In genomic region chr11:96286739-96287385, GRCm38 (mm10) we compare ENCODE assay signal across 8 mouse cellular contexts. TPM values are rescaled to one million over a fixed set of nuclear protein-coding genes. Genes with fewer than 3 reads are reported as not detected.
A peak's percentile ranks its signal among the peaks of the same experiment; 100 is the strongest.
DNase-seq lines count a peak whose midpoint lies in the region; ATAC-seq and TF ChIP-seq lines count a peak whose summit lies in the region.

No protein-coding gene starts in this region.

- peak overlapping the region; percentile 35 for H3K4me3 ChIP-seq in heart, postnatal 0 days (ENCODE audit: low read depth, low read length)
- peak overlapping the region; percentile 52 for H3K4me3 ChIP-seq in bone marrow macrophage, adult 2 months (ENCODE audit: insufficient read depth, low read length)
- peak overlapping the region; percentile 61 for H3K4me3 ChIP-seq in intestine, embryonic 16.5 days (ENCODE audit: low read length)
- H3K4me3 ChIP-seq in liver, postnatal 0 days (ENCODE audit: low read depth, low read length) = peak overlapping the region; percentile 29

- H3K27ac ChIP-seq in heart, postnatal 0 days (ENCODE audit: low read depth) = no peak overlapping the region
- no peak overlapping the region for H3K27ac ChIP-seq in bone marrow macrophage, adult 2 months (ENCODE audit: insufficient read depth, low read depth, low read length)
- H3K27ac ChIP-seq in intestine, embryonic 16.5 days (ENCODE audit: low read length) = peak overlapping the region; percentile 90
- H3K27ac ChIP-seq in liver, postnatal 0 days (ENCODE audit: low read depth) = no peak overlapping the region

- TF ChIP-seq POLR2A in bone marrow macrophage, adult 2 months (IDR thresholded peaks at IDR 0.05; ENCODE audit: borderline replicate concordance, low read depth, low read length) = no peak

- DNase-seq in heart, postnatal 0 days (ENCODE audit: low spot score) = no peak
- DNase-seq in heart, postnatal 25 days (ENCODE audit: low spot score) = no peak
- DNase-seq in liver, postnatal 0 days = no peak
- no peak for DNase-seq in right cerebral cortex, postnatal 36 days (ENCODE audit: low spot score in 2 of 2)
- DNase-seq in cerebellum, postnatal 4 days (ENCODE audit: low spot score in 2 of 2) = no peak
- DNase-seq in embryo, embryonic 10 days (ENCODE audit: low spot score) = no peak

- no peaks in the 10 kb centered on the region for H3K9me3 ChIP-seq in heart, postnatal 0 days (replicated peaks; ENCODE audit: control insufficient read depth, low read length)
- no peaks in the 10 kb centered on the region for H3K9me3 ChIP-seq in intestine, embryonic 16.5 days (ENCODE audit: control insufficient read depth, low read length)
- H3K9me3 ChIP-seq in liver, postnatal 0 days (ENCODE audit: low read length) = no peaks in the 10 kb centered on the region

- H3K9ac ChIP-seq in heart, postnatal 0 days (replicated peaks; ENCODE audit: low read depth, low read length) = no peak overlapping the region
- H3K9ac ChIP-seq in intestine, embryonic 16.5 days (ENCODE audit: low read depth, low read length) = peak overlapping the region; percentile 83
- H3K9ac ChIP-seq in liver, postnatal 0 days (replicated peaks) = no peak overlapping the region

- no peak for TF ChIP-seq CTCF in heart, postnatal 0 days (IDR thresholded peaks at IDR 0.05; ENCODE audit: low read depth)
- no peak for TF ChIP-seq CTCF in bone marrow macrophage, adult 2 months (IDR thresholded peaks at IDR 0.05; ENCODE audit: low read depth, low read length)
- no peak for TF ChIP-seq CTCF in liver, postnatal 0 days (IDR thresholded peaks at IDR 0.05; ENCODE audit: low read depth)

- H3K36me3 ChIP-seq in heart, postnatal 0 days (replicated peaks; ENCODE audit: control insufficient read depth, insufficient read depth, low read length) = no peaks in the 10 kb centered on the region
- H3K36me3 ChIP-seq in intestine, embryonic 16.5 days (ENCODE audit: control insufficient read depth, insufficient read depth, low read length) = no peaks in the 10 kb centered on the region
- no peaks in the 10 kb centered on the region for H3K36me3 ChIP-seq in liver, postnatal 0 days (replicated peaks; ENCODE audit: insufficient read depth, low read length)

- intact Hi-C loops in heart, postnatal 25 days (cut with DNase I) = no loop called here

- no peak for TF ChIP-seq EP300 in heart, postnatal 0 days (IDR thresholded peaks at IDR 0.05; ENCODE audit: low read depth)
- TF ChIP-seq EP300 in liver, postnatal 0 days (IDR thresholded peaks at IDR 0.05; ENCODE audit: low read depth) = no peak

- H3K4me1 ChIP-seq in heart, postnatal 0 days (ENCODE audit: control insufficient read depth, insufficient read depth) = no peaks in the 10 kb centered on the region
- peaks cover 5% of the 10 kb centered on the region; the same call in 1 of the 2 replicates for H3K4me1 ChIP-seq in bone marrow macrophage, adult 2 months (ENCODE audit: control insufficient read depth, insufficient read depth, low read length)
- H3K4me1 ChIP-seq in intestine, embryonic 16.5 days (ENCODE audit: control insufficient read depth, insufficient read depth, low read length) = peaks cover 15% of the 10 kb centered on the region; the same call in 1 of the 2 replicates
- H3K4me1 ChIP-seq in liver, postnatal 0 days (ENCODE audit: insufficient read depth) = no peaks in the 10 kb centered on the region

- H3K4me2 ChIP-seq in heart, postnatal 0 days (ENCODE audit: low read depth, low read length) = peak overlapping the region; percentile 44
- H3K4me2 ChIP-seq in intestine, embryonic 16.5 days (ENCODE audit: low read depth, low read length) = peak overlapping the region; percentile 77
- peak overlapping the region; percentile 52 for H3K4me2 ChIP-seq in liver, postnatal 0 days (ENCODE audit: low read depth, low read length)

- no peak for ATAC-seq in heart, postnatal 0 days (ENCODE audit: insufficient read depth, low read depth)
- ATAC-seq in intestine, embryonic 16.5 days = peak; percentile 29; the same call in 1 of the 2 replicates
- ATAC-seq in liver, postnatal 0 days = no peak

- H3K27me3 ChIP-seq in heart, postnatal 0 days (ENCODE audit: control insufficient read depth, insufficient read depth, low read length) = peaks cover 100% of the 10 kb centered on the region
- peaks cover 38% of the 10 kb centered on the region for H3K27me3 ChIP-seq in intestine, embryonic 16.5 days (replicated peaks; ENCODE audit: control insufficient read depth, insufficient read depth, low read length)
- H3K27me3 ChIP-seq in liver, postnatal 0 days (ENCODE audit: insufficient read depth, low read length) = peaks cover 97% of the 10 kb centered on the region

- WGBS in heart, postnatal 0 days = under 1% methylated on average over 53 of the region's 55 CpGs
- under 1% methylated on average over 55 of the region's 55 CpGs for WGBS in intestine, embryonic 16.5 days
- WGBS in liver, postnatal 0 days (ENCODE audit: insufficient replicate concordance) = 1% methylated on average over 54 of the region's 55 CpGs

RNA-seq across cellular contexts. Expression of gene Hoxb7, which starts 0.4 kb away (rescaled TPM):
- not detected in 2 replicates for total RNA-seq in heart, postnatal 0 days (2014; rRNA removed; ENCODE audit: low replicate concordance)
- 0.20 TPM in 1 of 2 replicates, not detected in the other for polyA plus RNA-seq in heart, postnatal 0 days (2015; fragmentation: Nextera tagmentation; extraction: Ambion mirVana)
- total RNA-seq in heart, postnatal 25 days (2021) = not detected
- not detected in 2 replicates for polyA plus RNA-seq in bone marrow macrophage, adult 2 months (2012; ENCODE audit: insufficient read depth, insufficient read length, missing spikeins)
- polyA plus RNA-seq in intestine, embryonic 16.5 days (2015; fragmentation: Nextera tagmentation; extraction: Ambion mirVana) = 10.0 and 11.3 TPM in 2 replicates
- polyA plus RNA-seq in liver, postnatal 0 days (2015; fragmentation: Nextera tagmentation; extraction: Ambion mirVana) = 0.27 and 0.51 TPM in 2 replicates

RNA-seq across cellular contexts. Expression of gene Hoxb8, which starts 5.2 kb away (rescaled TPM):
- total RNA-seq in heart, postnatal 0 days (2014; rRNA removed; ENCODE audit: low replicate concordance) = not detected in 2 replicates
- not detected in 2 replicates for polyA plus RNA-seq in heart, postnatal 0 days (2015; fragmentation: Nextera tagmentation; extraction: Ambion mirVana)
- not detected for total RNA-seq in heart, postnatal 25 days (2021)
- not detected in 2 replicates for polyA plus RNA-seq in bone marrow macrophage, adult 2 months (2012; ENCODE audit: insufficient read depth, insufficient read length, missing spikeins)
- polyA plus RNA-seq in intestine, embryonic 16.5 days (2015; fragmentation: Nextera tagmentation; extraction: Ambion mirVana) = 0.71 and 0.97 TPM in 2 replicates
- polyA plus RNA-seq in liver, postnatal 0 days (2015; fragmentation: Nextera tagmentation; extraction: Ambion mirVana) = not detected in 2 replicates

RNA-seq across cellular contexts. Expression of gene Hoxb6, which starts 5.4 kb away (rescaled TPM):
- total RNA-seq in heart, postnatal 0 days (2014; rRNA removed; ENCODE audit: low replicate concordance) = not detected in 2 replicates
- polyA plus RNA-seq in heart, postnatal 0 days (2015; fragmentation: Nextera tagmentation; extraction: Ambion mirVana) = not detected in 2 replicates
- not detected for total RNA-seq in heart, postnatal 25 days (2021)
- not detected in 2 replicates for polyA plus RNA-seq in bone marrow macrophage, adult 2 months (2012; ENCODE audit: insufficient read depth, insufficient read length, missing spikeins)
- polyA plus RNA-seq in intestine, embryonic 16.5 days (2015; fragmentation: Nextera tagmentation; extraction: Ambion mirVana) = 11.1 and 11.3 TPM in 2 replicates
- not detected in 2 replicates for polyA plus RNA-seq in liver, postnatal 0 days (2015; fragmentation: Nextera tagmentation; extraction: Ambion mirVana)

RNA-seq across cellular contexts. Expression of gene Hoxb9, which starts 15.6 kb away (rescaled TPM):
- not detected in 2 replicates for total RNA-seq in heart, postnatal 0 days (2014; rRNA removed; ENCODE audit: low replicate concordance)
- not detected in 2 replicates for polyA plus RNA-seq in heart, postnatal 0 days (2015; fragmentation: Nextera tagmentation; extraction: Ambion mirVana)
- not detected for total RNA-seq in heart, postnatal 25 days (2021)
- polyA plus RNA-seq in bone marrow macrophage, adult 2 months (2012; ENCODE audit: insufficient read depth, insufficient read length, missing spikeins) = not detected in 2 replicates
- polyA plus RNA-seq in intestine, embryonic 16.5 days (2015; fragmentation: Nextera tagmentation; extraction: Ambion mirVana) = 0.99 and 1.2 TPM in 2 replicates
- polyA plus RNA-seq in liver, postnatal 0 days (2015; fragmentation: Nextera tagmentation; extraction: Ambion mirVana) = not detected in 2 replicates

RNA-seq across cellular contexts. Expression of gene Hoxb5, which starts 16.3 kb away (rescaled TPM):
- 0.19 TPM in 1 of 2 replicates, not detected in the other for total RNA-seq in heart, postnatal 0 days (2014; rRNA removed; ENCODE audit: low replicate concordance)
- polyA plus RNA-seq in heart, postnatal 0 days (2015; fragmentation: Nextera tagmentation; extraction: Ambion mirVana) = 0.08 and 0.25 TPM in 2 replicates
- under 1 TPM; 0.10 to 0.14 TPM for total RNA-seq in heart, postnatal 25 days (2021)
- not detected in 2 replicates for polyA plus RNA-seq in bone marrow macrophage, adult 2 months (2012; ENCODE audit: insufficient read depth, insufficient read length, missing spikeins)
- 26.4 and 28.7 TPM in 2 replicates for polyA plus RNA-seq in intestine, embryonic 16.5 days (2015; fragmentation: Nextera tagmentation; extraction: Ambion mirVana)
- 0.75 and 0.91 TPM in 2 replicates for polyA plus RNA-seq in liver, postnatal 0 days (2015; fragmentation: Nextera tagmentation; extraction: Ambion mirVana)

Comparison
In these comparisons a context has a peak if more than half of its experiments do, and no peak if none do; other contexts are left out.
1. RNA of gene Hoxb6, which starts 5.4 kb away (polyA plus RNA-seq): 11.1 to 11.3 TPM in intestine, embryonic 16.5 days; not detected in liver, postnatal 0 days, not detected in heart, postnatal 0 days and not detected in bone marrow macrophage, adult 2 months; every median in the first group is over 10 times any median in the second.
2. Peak in every context shown above with its lines, with median percentiles within 50 percentile points of each other: H3K4me2 ChIP-seq and H3K4me3 ChIP-seq.